Mouse (Mus musculus) liver, embryonic 12.5 days (tissue): ENCODE results near the gene Tnn. TPM values are rescaled to one million over a fixed set of nuclear protein-coding genes. Genes with fewer than 3 reads are reported as not detected.

Source experiments
- ATAC-seq: fragments of 200-750 bp; cut with Nextera tagmentation; 2 replicates; pipeline ENCODE4 v1.8.0; 2017; ENCODE audit warnings: moderate number of reproducible peaks, mild to moderate bottlenecking, moderate library complexity
- H3K27ac ChIP-seq: fragments of 300-500 bp; sonication (generic); 2 replicates; pipeline ENCODE4 v1.5.1; 2016; ENCODE audit warnings: mild to moderate bottlenecking
- H3K27me3 ChIP-seq: fragments of 300-500 bp; sonication (generic); replicated peaks from 2 replicates; pipeline ENCODE4 v1.6.1; 2016; ENCODE audit warnings: mild to moderate bottlenecking, moderate library complexity
- H3K36me3 ChIP-seq: fragments of 300-500 bp; sonication (generic); 2 replicates; pipeline ENCODE4 v1.6.1; 2016; ENCODE audit warnings: mild to moderate bottlenecking, moderate library complexity
- H3K4me1 ChIP-seq: fragments of 300-500 bp; sonication (generic); 2 replicates; pipeline ENCODE4 v1.6.1; 2016
- H3K4me2 ChIP-seq: fragments of 300-500 bp; sonication (generic); 2 replicates; pipeline ENCODE4 v1.6.1; 2016; ENCODE audit warnings: mild to moderate bottlenecking, moderate library complexity
- H3K4me3 ChIP-seq: fragments of 300-500 bp; sonication (generic); 2 replicates; pipeline ENCODE4 v1.5.1; 2016; ENCODE audit warnings: mild to moderate bottlenecking, moderate library complexity
- H3K9ac ChIP-seq: fragments of 300-500 bp; sonication (generic); 2 replicates; pipeline ENCODE4 v1.6.1; 2016; ENCODE audit warnings: mild to moderate bottlenecking, moderate library complexity
- H3K9me3 ChIP-seq: fragments of 300-500 bp; sonication (generic); replicated peaks from 2 replicates; pipeline ENCODE4 v1.6.1; 2016; ENCODE audit warnings: mild to moderate bottlenecking, moderate library complexity
- WGBS: fragments of 180-500 bp; shearing (Covaris S2); methylation state at CpG from one replicate; pipeline ENCODE4 v1.1.7; 2016; ENCODE audit not compliant: insufficient replicate concordance; 5-methylcytosine and 5-hydroxymethylcytosine counted together
- polyA plus RNA-seq: library from polyadenylated mRNA; unstranded; fragments of >200 nt; fragmentation: Nextera tagmentation; extraction: Ambion mirVana; gene quantifications from 2 replicates; pipeline ENCODE4 v1.2.1, GENCODE M21; 2016

Gene Tnn
- polyA plus RNA-seq, 1 experiment from 2014 or later: 0.02 TPM

- H3K9me3 ChIP-seq: no peaks in the 10 kb centered on the region
- H3K4me1 ChIP-seq: peaks cover 92% of the 10 kb centered on the region
- no peak overlapping the region for H3K27ac ChIP-seq
- 0 out of 2 replicates have a peak, but pooled peaks cover 6% of the 10 kb centered on the region for H3K36me3 ChIP-seq
- no peak overlapping the region for H3K9ac ChIP-seq
- H3K4me3 ChIP-seq: no peak overlapping the region
- 86% methylated on average over 6 of the region's 6 CpGs for WGBS
- H3K4me2 ChIP-seq: no peak overlapping the region
- ATAC-seq: no peak
- no peaks in the 10 kb centered on the region for H3K27me3 ChIP-seq
Observed at GRCm38 (mm10) chr1:160050898-160051297, 102.5 kb downstream of the Tnn start.

- Histone ChIP-seq H3K27me3 (no peaks in the 10 kb centered on the region), H3K4me3 (no peak overlapping the region), H3K4me2 (peak overlapping the region; percentile 48), H3K9ac (peak overlapping the region; percentile 40; the same call in 1 of the 2 replicates), H3K27ac (peak overlapping the region; percentile 71), H3K4me1 (peaks cover 92% of the 10 kb centered on the region), H3K36me3 (0 out of 2 replicates have a peak, but pooled peaks cover 3% of the 10 kb centered on the region), H3K9me3 (no peaks in the 10 kb centered on the region)
- WGBS: 43% methylated on average over 5 of the region's 5 CpGs
- peak; percentile 62 for ATAC-seq
Observed at GRCm38 (mm10) chr1:160049131-160049880, 104.1 kb downstream of the Tnn start.

- 76% methylated on average over 7 of the region's 7 CpGs for WGBS
Observed at GRCm38 (mm10) chr1:160047481-160047931, 105.9 kb downstream of the Tnn start.

GRCm38 (mm10) chr1:160046786-160047185 is 106.6 kb downstream of the Tnn start:
- no peaks in the 10 kb centered on the region for H3K27me3 ChIP-seq
- peaks cover 79% of the 10 kb centered on the region for H3K4me1 ChIP-seq
- 0 out of 2 replicates have a peak, but pooled peaks cover 3% of the 10 kb centered on the region for H3K36me3 ChIP-seq
- peak overlapping the region; percentile 72; the same call in 1 of the 2 replicates for H3K4me3 ChIP-seq
- peak overlapping the region; percentile 74 for H3K4me2 ChIP-seq
- no peak for ATAC-seq
- H3K27ac ChIP-seq: 0 out of 2 replicates have a peak overlapping the region, but pooled peaks have one; percentile 87
- 79% methylated on average over 4 of the region's 4 CpGs for WGBS
- H3K9ac ChIP-seq: peak overlapping the region; percentile 35; the same call in 1 of the 2 replicates
- no peaks in the 10 kb centered on the region for H3K9me3 ChIP-seq

More at GRCm38 (mm10) chr1:160047481-160047931, 105.9 kb downstream of the Tnn start:
- peaks cover 85% of the 10 kb centered on the region for H3K4me1 ChIP-seq
- H3K9me3 ChIP-seq: no peaks in the 10 kb centered on the region
- ATAC-seq: no peak
- peak overlapping the region; percentile 74 for H3K4me2 ChIP-seq
- no peak overlapping the region for H3K27ac ChIP-seq
- H3K4me3 ChIP-seq: no peak overlapping the region
- H3K36me3 ChIP-seq: 0 out of 2 replicates have a peak, but pooled peaks cover 3% of the 10 kb centered on the region
- H3K27me3 ChIP-seq: no peaks in the 10 kb centered on the region
- no peak overlapping the region for H3K9ac ChIP-seq

- H3K9me3 ChIP-seq: no peaks in the 10 kb centered on the region
- H3K4me3 ChIP-seq: peak overlapping the region; percentile 72
- H3K4me2 ChIP-seq: peak overlapping the region; percentile 74
- H3K9ac ChIP-seq: peak overlapping the region; percentile 78
- peaks cover 71% of the 10 kb centered on the region for H3K4me1 ChIP-seq
- no peaks in the 10 kb centered on the region for H3K27me3 ChIP-seq
- 73% methylated on average over 5 of the region's 5 CpGs for WGBS
- no peak for ATAC-seq
- peak overlapping the region; percentile 87; the same call in 1 of the 2 replicates for H3K27ac ChIP-seq
- H3K36me3 ChIP-seq: 0 out of 2 replicates have a peak, but pooled peaks cover 3% of the 10 kb centered on the region
Observed at GRCm38 (mm10) chr1:160045971-160046370, 107.4 kb downstream of the Tnn start.

GRCm38 (mm10) chr1:160045056-160045715 is 108.2 kb downstream of the Tnn start:
- no peak for ATAC-seq
- 55% methylated on average over 3 of the region's 3 CpGs for WGBS
- Histone ChIP-seq H3K36me3 (0 out of 2 replicates have a peak, but pooled peaks cover 3% of the 10 kb centered on the region), H3K9me3 (no peaks in the 10 kb centered on the region), H3K9ac (peak overlapping the region; percentile 78), H3K4me2 (peak overlapping the region; percentile 74), H3K4me3 (peak overlapping the region; percentile 72), H3K27me3 (no peaks in the 10 kb centered on the region), H3K4me1 (peaks cover 63% of the 10 kb centered on the region), H3K27ac (peak overlapping the region; percentile 87)

GRCm38 (mm10) chr1:160044237-160045021 is 109.0 kb downstream of the Tnn start, which contains the start of gene 4930523C07Rik:
4930523C07Rik (plus strand) TSS chr1:160044382.
- Histone ChIP-seq H3K27ac (peak within 1 kb of the TSS; percentile 87), H3K4me1 (peaks cover 56% of the 10 kb centered on the region)

GRCm38 (mm10) chr1:160043271-160043975 is 110.0 kb downstream of the Tnn start:
- 0 out of 2 replicates have a peak, but pooled peaks have one; percentile 8 for ATAC-seq
- Histone ChIP-seq H3K27ac (peak overlapping the region; percentile 87; the same call in 1 of the 2 replicates), H3K4me1 (peaks cover 46% of the 10 kb centered on the region), H3K27me3 (no peaks in the 10 kb centered on the region), H3K4me2 (peak overlapping the region; percentile 74), H3K9me3 (no peaks in the 10 kb centered on the region), H3K9ac (peak overlapping the region; percentile 78), H3K4me3 (peak overlapping the region; percentile 72), H3K36me3 (0 out of 2 replicates have a peak, but pooled peaks cover 3% of the 10 kb centered on the region)
- 74% methylated on average over 13 of the region's 13 CpGs for WGBS

More at GRCm38 (mm10) chr1:160044237-160045021, 109.0 kb downstream of the Tnn start, which contains the start of gene 4930523C07Rik:
- under 1% methylated on average over 33 of the region's 33 CpGs for WGBS
- H3K27me3 ChIP-seq: no peaks in the 10 kb centered on the region
- ATAC-seq: peak; percentile 89
- H3K4me2 ChIP-seq: peak within 1 kb of the TSS; percentile 74
- H3K9me3 ChIP-seq: no peaks in the 10 kb centered on the region
- H3K4me3 ChIP-seq: peak within 1 kb of the TSS; percentile 72
- H3K9ac ChIP-seq: peak within 1 kb of the TSS; percentile 78
- H3K36me3 ChIP-seq: 0 out of 2 replicates have a peak, but pooled peaks cover 3% of the 10 kb centered on the region

GRCm38 (mm10) chr1:160042351-160042750 is 111.0 kb downstream of the Tnn start:
- H3K9ac ChIP-seq: no peak overlapping the region
- peaks cover 35% of the 10 kb centered on the region for H3K4me1 ChIP-seq
- no peaks in the 10 kb centered on the region for H3K36me3 ChIP-seq
- H3K27ac ChIP-seq: no peak overlapping the region
- H3K27me3 ChIP-seq: no peaks in the 10 kb centered on the region
- 71% methylated on average over 7 of the region's 7 CpGs for whole genome bisulfite sequencing
- H3K4me3 ChIP-seq: no peak overlapping the region
- H3K9me3 ChIP-seq: no peaks in the 10 kb centered on the region
- no peak overlapping the region for H3K4me2 ChIP-seq
- no peak for ATAC-seq

GRCm38 (mm10) chr1:160041264-160041775 is 112.1 kb downstream of the Tnn start:
- no peaks in the 10 kb centered on the region for H3K27me3 ChIP-seq
- H3K36me3 ChIP-seq: no peaks in the 10 kb centered on the region
- no peak overlapping the region for H3K4me2 ChIP-seq
- H3K27ac ChIP-seq: no peak overlapping the region
- peaks cover 26% of the 10 kb centered on the region for H3K4me1 ChIP-seq
- 87% methylated on average over 7 of the region's 7 CpGs for WGBS
- ATAC-seq: no peak
- H3K9me3 ChIP-seq: no peaks in the 10 kb centered on the region
- H3K9ac ChIP-seq: no peak overlapping the region
- no peak overlapping the region for H3K4me3 ChIP-seq
